Mouse (Mus musculus): ENCODE measurements at regions not wholly inside any gene's neighbourhood (a gene's known extent, or its start where the extent isn't known, plus 50 kb on each side); places are given as distances from the start of the nearest gene placed in this dataset.

GRCm38 (mm10) chr3:52406778-52407318 lies 138.7 kb downstream of the Foxo1 start:
- no peak overlapping the region for H3K27ac ChIP-seq (ENCODE audit: insufficient read depth, low read length)
- no peak for TF ChIP-seq CTCF (IDR thresholded peaks at IDR 0.05; ENCODE audit: borderline replicate concordance, insufficient read depth, low read depth, low read length)
- no peak for TF ChIP-seq POLR2A (IDR thresholded peaks at IDR 0.05; ENCODE audit: borderline replicate concordance, insufficient read depth, low read length)
- H3K4me3 ChIP-seq (replicated peaks; ENCODE audit: insufficient read depth, low read depth, low read length), result no peak overlapping the region
- no peak for DNase-seq
- 74% methylated on average over 5 of the region's 5 CpGs for WGBS
- no peaks in the 10 kb centered on the region for H3K4me1 ChIP-seq (ENCODE audit: control insufficient read depth, insufficient read depth, low read length)
- H3K27me3 ChIP-seq (ENCODE audit: control insufficient read depth, insufficient read depth, low read length), result no peaks in the 10 kb centered on the region

- 66% methylated on average over 4 of the region's 4 CpGs for WGBS
- Histone ChIP-seq H3K4me1 (ENCODE audit: control insufficient read depth, insufficient read depth, low read length) (no peaks in the 10 kb centered on the region), H3K4me3 (replicated peaks; ENCODE audit: insufficient read depth, low read depth, low read length) (no peak overlapping the region), H3K27ac (ENCODE audit: insufficient read depth, low read length) (no peak overlapping the region), H3K27me3 (ENCODE audit: control insufficient read depth, insufficient read depth, low read length) (no peaks in the 10 kb centered on the region)
- no peak for TF ChIP-seq POLR2A (IDR thresholded peaks at IDR 0.05; ENCODE audit: borderline replicate concordance, insufficient read depth, low read length)
- TF ChIP-seq CTCF (IDR thresholded peaks at IDR 0.05; ENCODE audit: borderline replicate concordance, insufficient read depth, low read depth, low read length), result no peak
- no peak for DNase-seq
Observed at GRCm38 (mm10) chr3:52404636-52405035, 136.5 kb downstream of the Foxo1 start.

GRCm38 (mm10) chr3:52403032-52403431 lies 134.9 kb downstream of the Foxo1 start:
- no peak overlapping the region for H3K27ac ChIP-seq (ENCODE audit: insufficient read depth, low read length)
- DNase-seq, result no peak
- TF ChIP-seq CTCF (IDR thresholded peaks at IDR 0.05; ENCODE audit: borderline replicate concordance, insufficient read depth, low read depth, low read length) (no peak), POLR2A (IDR thresholded peaks at IDR 0.05; ENCODE audit: borderline replicate concordance, insufficient read depth, low read length) (no peak)
- WGBS, result 98% methylated on average over 4 of the region's 4 CpGs
- no peaks in the 10 kb centered on the region for H3K4me1 ChIP-seq (ENCODE audit: control insufficient read depth, insufficient read depth, low read length)
- no peak overlapping the region for H3K4me3 ChIP-seq (replicated peaks; ENCODE audit: insufficient read depth, low read depth, low read length)
- H3K27me3 ChIP-seq (ENCODE audit: control insufficient read depth, insufficient read depth, low read length), result no peaks in the 10 kb centered on the region

All from cerebellum, adult 2 months (tissue).